Mouse (Mus musculus): ENCODE data around the gene Mogs. TPM values are rescaled to one million over a fixed set of nuclear protein-coding genes. Genes with fewer than 3 reads are reported as not detected.

Mogs gene
- polyA plus RNA-seq, 1 experiment, result 54.5 TPM

DNA sequence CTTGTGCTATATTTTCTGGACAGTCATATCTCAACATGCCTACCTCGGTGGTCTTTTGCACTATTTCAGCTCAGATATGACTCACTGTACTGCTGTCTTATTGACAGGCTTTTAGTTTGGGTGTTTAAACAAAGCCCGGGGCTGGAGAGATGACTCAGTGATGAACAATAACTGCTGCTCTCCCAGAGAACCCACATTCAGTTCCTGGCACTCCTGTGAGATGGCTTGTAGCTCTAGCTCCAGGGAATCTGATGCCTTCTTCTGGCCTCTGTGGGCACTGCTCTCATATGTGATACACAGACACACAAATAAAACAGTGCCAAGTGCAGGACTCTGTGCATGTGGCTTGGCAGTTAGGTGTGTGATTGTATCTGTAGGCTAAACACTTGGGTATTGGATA, 29.9 kb downstream of the Mogs start:
- H3K4me1 ChIP-seq (ENCODE audit: control insufficient read depth, insufficient read depth, insufficient read length), result no peaks in the 10 kb centered on the region
- no peak overlapping the region for H3K27ac ChIP-seq (ENCODE audit: insufficient read depth, low read length)
- H3K4me3 ChIP-seq (ENCODE audit: extremely low read depth, insufficient read depth, insufficient read length), result no peak overlapping the region
- no peaks in the 10 kb centered on the region for H3K27me3 ChIP-seq (ENCODE audit: control insufficient read depth, insufficient read depth, low read length)
- TF ChIP-seq CTCF (IDR thresholded peaks at IDR 0.05; ENCODE audit: extremely low read depth, insufficient read depth, insufficient read length, insufficient replicate concordance), result no peak
- no peak for TF ChIP-seq POLR2A (IDR thresholded peaks at IDR 0.05; ENCODE audit: low read depth, low read length)
- no peaks in the 10 kb centered on the region for H3K36me3 ChIP-seq (ENCODE audit: control insufficient read depth, insufficient read depth, low read length)
- WGBS, result 78% methylated on average over 2 of the region's 2 CpGs
- DNase-seq (ENCODE audit: low read depth in 1 of 2, low spot score in 2 of 2), result no peak

DNA sequence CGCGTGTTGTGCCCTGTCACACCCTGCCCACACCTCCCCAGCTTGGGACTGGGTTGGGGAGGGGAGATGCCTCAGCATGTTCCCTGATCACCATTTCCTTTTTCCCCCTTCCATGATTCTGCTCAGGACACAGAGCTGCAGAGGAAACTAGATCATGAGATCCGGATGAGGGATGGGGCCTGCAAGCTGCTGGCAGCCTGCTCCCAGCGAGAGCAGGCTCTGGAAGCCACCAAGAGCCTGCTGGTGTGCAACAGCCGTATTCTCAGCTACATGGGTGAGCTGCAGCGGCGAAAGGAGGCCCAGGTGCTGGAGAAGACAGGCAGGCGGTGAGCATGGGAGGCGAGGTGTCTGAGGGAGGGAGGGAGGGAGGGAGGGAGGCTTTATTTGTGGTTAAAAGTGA, 30.5 kb downstream of the Mogs start:
- H3K4me1 ChIP-seq (ENCODE audit: control insufficient read depth, insufficient read depth, insufficient read length), result no peaks in the 10 kb centered on the region
- no peak overlapping the region for H3K27ac ChIP-seq (ENCODE audit: insufficient read depth, low read length)
- TF ChIP-seq CTCF (IDR thresholded peaks at IDR 0.05; ENCODE audit: extremely low read depth, insufficient read depth, insufficient read length, insufficient replicate concordance) (no peak), POLR2A (IDR thresholded peaks at IDR 0.05; ENCODE audit: low read depth, low read length) (no peak)
- H3K27me3 ChIP-seq (ENCODE audit: control insufficient read depth, insufficient read depth, low read length), result no peaks in the 10 kb centered on the region
- no peak overlapping the region for H3K4me3 ChIP-seq (ENCODE audit: extremely low read depth, insufficient read depth, insufficient read length)
- no peak for DNase-seq (ENCODE audit: low read depth in 1 of 2, low spot score in 2 of 2)
- 81% methylated on average over 9 of the region's 9 CpGs for WGBS
- H3K36me3 ChIP-seq (ENCODE audit: control insufficient read depth, insufficient read depth, low read length), result no peaks in the 10 kb centered on the region

DNA sequence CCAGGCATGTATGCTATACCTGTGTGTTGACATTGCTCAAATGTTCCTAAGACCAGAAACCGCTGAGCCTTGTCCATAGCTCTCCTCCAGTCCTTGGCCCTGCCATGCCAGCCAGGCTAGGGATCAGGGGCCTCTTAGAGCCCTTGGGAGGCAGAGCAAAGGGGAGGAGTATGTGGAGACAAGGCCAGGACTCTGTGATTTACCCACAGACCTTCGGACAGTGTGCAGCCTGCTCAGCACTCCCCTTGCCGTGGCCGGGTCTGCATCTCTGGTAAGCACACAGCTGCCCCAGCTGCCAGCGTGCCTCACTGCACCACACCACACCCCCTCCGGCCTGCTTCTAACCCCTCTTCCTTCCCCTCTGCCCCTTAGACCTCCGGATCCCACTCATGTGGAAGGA, 32.0 kb downstream of the Mogs start:
- Histone ChIP-seq H3K27ac (ENCODE audit: insufficient read depth, low read length) (no peak overlapping the region), H3K36me3 (ENCODE audit: control insufficient read depth, insufficient read depth, low read length) (no peaks in the 10 kb centered on the region), H3K27me3 (ENCODE audit: control insufficient read depth, insufficient read depth, low read length) (no peaks in the 10 kb centered on the region), H3K4me1 (ENCODE audit: control insufficient read depth, insufficient read depth, insufficient read length) (no peaks in the 10 kb centered on the region), H3K4me3 (ENCODE audit: extremely low read depth, insufficient read depth, insufficient read length) (no peak overlapping the region)
- DNase-seq (ENCODE audit: low read depth in 1 of 2, low spot score in 2 of 2), result no peak
- WGBS, result 45% methylated on average over 7 of the region's 7 CpGs
- TF ChIP-seq POLR2A (IDR thresholded peaks at IDR 0.05; ENCODE audit: low read depth, low read length) (no peak), CTCF (IDR thresholded peaks at IDR 0.05; ENCODE audit: extremely low read depth, insufficient read depth, insufficient read length, insufficient replicate concordance) (no peak)

DNA sequence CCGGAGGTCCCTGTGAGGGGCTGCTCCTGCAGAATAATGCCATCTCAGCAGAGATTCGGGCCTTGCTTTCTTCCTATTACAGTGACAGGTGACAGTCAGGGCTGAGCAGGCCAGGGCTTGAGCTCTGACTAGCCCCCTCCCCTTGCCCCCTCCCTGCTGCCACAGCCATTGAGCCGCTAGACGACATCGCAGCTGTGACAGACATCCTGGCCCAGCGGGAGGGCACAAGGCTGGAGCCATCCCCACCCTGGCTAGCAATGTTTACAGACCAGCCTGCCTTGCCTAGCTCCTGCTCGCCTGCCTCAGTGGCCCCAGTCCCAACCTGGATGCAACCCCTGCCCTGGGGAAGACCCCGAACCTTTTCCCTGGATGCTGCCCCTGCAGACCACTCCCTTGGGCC, 36.4 kb downstream of the Mogs start:
- no peaks in the 10 kb centered on the region for H3K36me3 ChIP-seq (ENCODE audit: control insufficient read depth, insufficient read depth, low read length)
- H3K4me1 ChIP-seq (ENCODE audit: control insufficient read depth, insufficient read depth, insufficient read length), result peaks cover 2% of the 10 kb centered on the region; the same call in 1 of the 2 replicates
- no peak for DNase-seq (ENCODE audit: low read depth in 1 of 2, low spot score in 2 of 2)
- no peak for TF ChIP-seq CTCF (IDR thresholded peaks at IDR 0.05; ENCODE audit: extremely low read depth, insufficient read depth, insufficient read length, insufficient replicate concordance)
- no peak for TF ChIP-seq POLR2A (IDR thresholded peaks at IDR 0.05; ENCODE audit: low read depth, low read length)
- no peak overlapping the region for H3K27ac ChIP-seq (ENCODE audit: insufficient read depth, low read length)
- 80% methylated on average over 8 of the region's 8 CpGs for WGBS
- H3K4me3 ChIP-seq (ENCODE audit: extremely low read depth, insufficient read depth, insufficient read length), result no peak overlapping the region
- 0 out of 2 replicates have a peak, but pooled peaks cover 1% of the 10 kb centered on the region for H3K27me3 ChIP-seq (ENCODE audit: control insufficient read depth, insufficient read depth, low read length)

DNA sequence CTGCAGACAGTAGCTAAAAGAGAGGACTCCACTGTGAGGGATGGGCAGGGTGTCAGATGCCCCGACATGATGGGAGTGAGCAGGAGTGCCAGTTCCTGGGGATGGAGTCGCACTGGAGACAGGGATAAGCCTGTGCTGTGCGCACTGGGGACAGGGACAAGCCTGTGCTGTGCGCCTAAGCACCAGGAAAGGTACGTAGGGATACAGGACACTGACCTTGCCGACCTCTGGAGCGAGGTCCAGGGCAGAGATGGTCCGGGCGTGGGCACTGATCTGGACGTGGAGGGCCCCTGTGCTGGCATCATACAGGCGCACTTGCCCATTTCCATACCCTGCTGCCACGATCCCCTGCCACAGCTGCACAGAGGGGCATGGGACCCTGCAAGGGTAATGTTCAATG, 37.7 kb downstream of the Mogs start:
- TF ChIP-seq CTCF (IDR thresholded peaks at IDR 0.05; ENCODE audit: extremely low read depth, insufficient read depth, insufficient read length, insufficient replicate concordance) (no peak), POLR2A (IDR thresholded peaks at IDR 0.05; ENCODE audit: low read depth, low read length) (no peak)
- H3K4me1 ChIP-seq (ENCODE audit: control insufficient read depth, insufficient read depth, insufficient read length), result peaks cover 2% of the 10 kb centered on the region; the same call in 1 of the 2 replicates
- WGBS, result 91% methylated on average over 12 of the region's 12 CpGs

DNA sequence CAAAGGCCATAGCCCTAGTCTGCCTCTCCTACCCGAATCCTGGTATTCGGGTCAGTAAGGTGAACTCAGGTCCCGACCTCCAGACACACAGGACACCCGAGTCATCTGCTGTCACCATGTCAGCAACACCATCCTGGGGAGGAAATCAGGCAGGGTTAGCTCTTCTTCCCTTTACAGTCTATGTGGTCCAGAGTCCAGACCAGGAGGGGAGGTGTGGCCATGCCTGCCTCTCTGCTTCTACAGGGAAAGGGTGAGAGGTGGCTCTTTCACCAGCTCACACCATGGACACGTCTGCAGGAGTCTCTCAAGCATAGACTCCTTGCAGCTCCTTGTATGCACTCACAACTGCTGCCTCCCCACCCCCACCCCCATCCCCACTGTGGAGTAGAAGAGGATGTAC, 38.2 kb downstream of the Mogs start:
- no peak for DNase-seq (ENCODE audit: low read depth in 1 of 2, low spot score in 2 of 2)
- WGBS, result 79% methylated on average over 5 of the region's 5 CpGs

More for the DNA sequence above, 37.7 kb downstream of the Mogs start:
- no peaks in the 10 kb centered on the region for H3K36me3 ChIP-seq (ENCODE audit: control insufficient read depth, insufficient read depth, low read length)
- no peak overlapping the region for H3K4me3 ChIP-seq (ENCODE audit: extremely low read depth, insufficient read depth, insufficient read length)
- DNase-seq (ENCODE audit: low read depth in 1 of 2, low spot score in 2 of 2), result no peak
- H3K27ac ChIP-seq (ENCODE audit: insufficient read depth, low read length), result no peak overlapping the region
- H3K27me3 ChIP-seq (ENCODE audit: control insufficient read depth, insufficient read depth, low read length), result 0 out of 2 replicates have a peak, but pooled peaks cover 1% of the 10 kb centered on the region

DNA sequence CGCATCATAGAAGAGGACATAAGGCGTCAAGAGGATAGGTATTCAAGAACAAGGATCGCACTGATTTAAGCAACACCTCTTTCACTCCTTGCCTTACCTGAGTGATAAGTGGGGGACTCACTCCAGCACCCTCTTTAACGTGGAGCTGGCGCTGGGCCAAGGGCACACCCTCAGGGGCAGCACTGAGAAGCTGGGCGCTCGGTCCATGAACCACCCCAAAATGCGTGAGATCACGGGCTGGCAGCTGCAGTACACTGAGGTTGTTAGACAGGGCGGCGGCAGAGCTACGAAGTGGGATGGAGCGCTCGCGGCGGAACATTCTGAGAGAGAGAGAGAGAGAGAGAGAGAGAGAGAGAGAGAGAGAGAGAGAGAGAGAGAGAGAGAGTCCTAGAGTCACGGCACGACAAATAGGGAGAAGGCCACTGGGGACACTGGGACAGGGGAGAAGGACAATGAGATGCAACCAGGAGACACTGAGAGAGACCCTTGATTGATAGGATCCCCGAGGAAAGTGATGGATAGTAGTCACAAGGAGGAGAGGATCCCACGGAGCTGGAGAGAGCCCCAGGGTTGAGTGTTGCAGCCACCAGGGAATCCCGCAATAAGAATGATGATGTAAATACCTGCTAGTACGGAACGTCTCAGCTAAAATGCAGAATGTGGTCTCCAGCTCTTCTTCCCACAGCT, 40.4 kb downstream of the Mogs start:
- DNase-seq (ENCODE audit: low read depth in 1 of 2, low spot score in 2 of 2), result no peak
- no peak for TF ChIP-seq POLR2A (IDR thresholded peaks at IDR 0.05; ENCODE audit: low read depth, low read length)
- no peak for TF ChIP-seq CTCF (IDR thresholded peaks at IDR 0.05; ENCODE audit: extremely low read depth, insufficient read depth, insufficient read length, insufficient replicate concordance)
- H3K4me3 ChIP-seq (ENCODE audit: extremely low read depth, insufficient read depth, insufficient read length), result peak overlapping the region; percentile 62
- H3K4me1 ChIP-seq (ENCODE audit: control insufficient read depth, insufficient read depth, insufficient read length), result peaks cover 2% of the 10 kb centered on the region; the same call in 1 of the 2 replicates
- no peaks in the 10 kb centered on the region for H3K36me3 ChIP-seq (ENCODE audit: control insufficient read depth, insufficient read depth, low read length)
- H3K27ac ChIP-seq (ENCODE audit: insufficient read depth, low read length), result no peak overlapping the region
- WGBS, result 14% methylated on average over 23 of the region's 23 CpGs
- H3K27me3 ChIP-seq (ENCODE audit: control insufficient read depth, insufficient read depth, low read length), result 0 out of 2 replicates have a peak, but pooled peaks cover 1% of the 10 kb centered on the region

More for the DNA sequence above, 38.2 kb downstream of the Mogs start:
- TF ChIP-seq CTCF (IDR thresholded peaks at IDR 0.05; ENCODE audit: extremely low read depth, insufficient read depth, insufficient read length, insufficient replicate concordance) (no peak), POLR2A (IDR thresholded peaks at IDR 0.05; ENCODE audit: low read depth, low read length) (no peak)
- Histone ChIP-seq H3K4me3 (ENCODE audit: extremely low read depth, insufficient read depth, insufficient read length) (no peak overlapping the region), H3K27me3 (ENCODE audit: control insufficient read depth, insufficient read depth, low read length) (0 out of 2 replicates have a peak, but pooled peaks cover 1% of the 10 kb centered on the region), H3K36me3 (ENCODE audit: control insufficient read depth, insufficient read depth, low read length) (no peaks in the 10 kb centered on the region), H3K4me1 (ENCODE audit: control insufficient read depth, insufficient read depth, insufficient read length) (peaks cover 2% of the 10 kb centered on the region; the same call in 1 of the 2 replicates), H3K27ac (ENCODE audit: insufficient read depth, low read length) (no peak overlapping the region)
